Mouse (Mus musculus) B cell, adult (primary cell): Measurements from ENCODE around the gene Gm17175. TPM values are rescaled to one million over a fixed set of nuclear protein-coding genes. Genes with fewer than 3 reads are reported as not detected.

ENCODE experiments used
- total RNA-seq: library from RNA; stranded (reverse); gene quantifications from 4 replicates; pipeline ENCODE4 v1.2.4, GENCODE M21; 2023; ENCODE audit not compliant: inconsistent age

The Gm17175 gene
- not detected in 4 replicates for total RNA-seq

DNA sequence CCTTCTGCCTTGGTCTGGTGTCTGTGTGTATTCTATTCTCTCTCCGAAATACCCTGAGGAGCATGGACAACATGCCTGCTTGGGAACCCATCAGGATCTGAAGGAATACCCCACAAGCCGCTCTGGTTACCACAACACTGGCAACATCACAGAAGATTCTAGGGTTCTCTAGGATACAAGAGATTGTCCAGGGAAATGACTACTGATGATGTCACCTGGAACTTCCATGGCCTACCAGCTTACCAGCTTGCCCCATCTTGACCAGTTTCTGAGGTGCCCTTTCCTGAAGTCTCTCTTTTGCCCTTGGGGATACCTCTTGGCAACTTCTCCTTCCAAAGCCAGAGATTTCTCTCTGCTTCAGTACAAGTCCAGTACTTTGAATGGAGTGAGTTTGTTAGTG, at the start of gene Gm17175:
Gm17175 (minus strand) TSS at position 101 of the 400 bp plus-strand sequence.

DNA sequence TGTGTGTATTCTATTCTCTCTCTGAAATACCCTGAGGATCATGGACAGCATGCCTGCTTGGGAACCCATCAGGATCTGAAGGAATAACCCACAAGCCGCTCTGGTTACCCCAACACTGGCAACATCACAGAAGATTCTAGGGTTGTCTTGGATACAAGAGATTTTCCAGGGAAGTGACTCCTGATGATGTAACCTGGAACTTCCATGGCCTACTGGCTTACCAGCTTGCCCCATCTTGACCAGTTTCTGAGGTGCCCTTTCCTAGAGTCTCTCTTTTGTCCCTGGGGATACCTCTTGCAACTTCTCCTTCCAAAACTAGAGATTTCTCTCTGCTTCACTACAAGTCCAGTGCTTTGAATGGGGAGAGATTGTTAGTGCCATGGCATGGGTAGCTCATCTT, 37.3 kb upstream of the Gm17175 start, which contains the start of gene Gm17078:
Gm17078 (minus strand) TSS at position 101 of the 400 bp plus-strand sequence.

DNA sequence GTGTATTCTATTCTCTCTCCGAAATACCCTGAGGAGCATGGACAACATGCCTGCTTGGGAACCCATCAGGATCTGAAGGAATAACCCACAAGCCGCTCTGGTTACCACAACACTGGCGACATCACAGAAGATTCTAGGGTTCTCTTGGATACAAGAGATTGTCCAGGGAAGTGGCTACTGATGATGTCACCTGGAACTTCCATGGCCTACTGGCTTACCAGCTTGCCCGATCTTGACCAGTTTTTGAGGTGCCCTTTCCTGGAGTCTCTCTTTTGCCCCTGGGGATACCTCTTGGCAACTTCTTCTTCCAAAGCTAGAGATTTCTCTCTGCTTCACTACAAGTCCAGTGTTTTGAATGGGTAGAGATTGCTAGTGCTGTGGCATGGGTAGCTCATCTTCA, 18.2 kb upstream of the Gm17175 start, which contains the start of gene Gm17174:
Gm17174 (minus strand) TSS at position 101 of the 400 bp plus-strand sequence.

DNA sequence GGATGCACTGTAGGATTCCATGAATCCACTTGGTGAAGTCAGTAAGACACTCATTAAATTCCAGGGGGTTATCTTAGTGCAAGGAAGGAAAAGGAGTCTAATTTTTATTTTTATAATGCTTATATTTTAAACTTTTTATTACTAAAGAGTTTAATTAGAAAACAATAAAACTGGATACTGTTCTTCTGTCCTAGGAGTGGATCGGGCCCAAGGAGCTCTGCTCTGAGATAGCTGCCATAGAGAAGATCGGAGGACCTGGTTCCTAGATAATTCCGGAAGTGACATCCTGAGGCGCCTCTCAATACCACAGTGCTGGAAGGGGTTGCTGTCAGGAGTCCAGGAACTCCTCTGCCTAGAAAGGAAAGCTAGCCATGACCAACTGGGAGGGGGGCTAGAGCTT, 21.4 kb downstream of the Gm17175 start, which contains the start of gene Gm5622:
Gm5622 (plus strand) TSS at position 301 of the 400 bp plus-strand sequence.

Other genes starting within 250 kb of the Gm17175 start
- not detected in 4 replicates for gene Gm7247, start 212.3 kb downstream of the Gm17175 start, total RNA-seq
- gene Vmn2r88, start 163.2 kb downstream of the Gm17175 start, total RNA-seq, result not detected in 4 replicates
- gene Vmn2r89, start 122.2 kb downstream of the Gm17175 start, total RNA-seq, result not detected in 4 replicates
- not detected in 4 replicates for gene Gm5622, start 21.3 kb downstream of the Gm17175 start, total RNA-seq
- gene Gm17174, start 18.1 kb upstream of the Gm17175 start, total RNA-seq, result not detected in 4 replicates
- gene Gm17078, start 37.2 kb upstream of the Gm17175 start, total RNA-seq, result not detected in 4 replicates
- gene Gm4181, start 61.6 kb upstream of the Gm17175 start, total RNA-seq, result not detected in 4 replicates
- not detected in 4 replicates for gene Gm17079, start 121.4 kb upstream of the Gm17175 start, total RNA-seq
- not detected in 4 replicates for gene Gm5800, start 143.1 kb upstream of the Gm17175 start, total RNA-seq
- gene Ang4, start 199.5 kb upstream of the Gm17175 start, total RNA-seq, result not detected in 4 replicates
- gene AY358078, start 226.0 kb upstream of the Gm17175 start, total RNA-seq, result not detected in 4 replicates